Mouse (Mus musculus) intestine, embryonic 14.5 days (tissue): Measurements from ENCODE around the gene Snrnp48. TPM values are rescaled to one million over a fixed set of nuclear protein-coding genes. Genes with fewer than 3 reads are reported as not detected.

Experiments used
- ATAC-seq: fragments of 200-750 bp; cut with Nextera tagmentation; replicated peaks from 2 replicates; pipeline ENCODE4 v1.8.0; 2017; ENCODE audit warnings: low read depth, moderate number of reproducible peaks, moderate TSS enrichment, moderate library complexity; ENCODE audit not compliant: low FRiP score, low TSS enrichment
- DNase-seq: peaks from one replicate; pipeline ENCODE4 v3.0.0-alpha.2; 2018; ENCODE audit warnings: low spot score
- H3K27ac ChIP-seq: fragments of 300-500 bp; sonication (generic); 2 replicates; pipeline ENCODE4 v1.5.1; 2014; ENCODE audit warnings: low read depth, mild to moderate bottlenecking, control low read depth
- H3K27me3 ChIP-seq: fragments of 300-500 bp; sonication (generic); replicated peaks from 2 replicates; pipeline ENCODE4 v1.6.1; 2014; ENCODE audit warnings: low read length, control low read depth; ENCODE audit not compliant: control insufficient read depth, insufficient read depth
- H3K36me3 ChIP-seq: fragments of 300-500 bp; sonication (generic); 2 replicates; pipeline ENCODE4 v1.6.1; 2014; ENCODE audit warnings: low read length, control low read depth; ENCODE audit not compliant: control insufficient read depth, insufficient read depth
- H3K4me1 ChIP-seq: fragments of 300-500 bp; sonication (generic); replicated peaks from 2 replicates; pipeline ENCODE4 v1.6.1; 2014; ENCODE audit warnings: low read length, control low read depth, mixed read lengths; ENCODE audit not compliant: control insufficient read depth, insufficient read depth
- H3K4me2 ChIP-seq: fragments of 300-500 bp; sonication (generic); 2 replicates; pipeline ENCODE4 v1.6.1; 2014; ENCODE audit warnings: low read length
- H3K4me3 ChIP-seq: fragments of 300-500 bp; sonication (generic); 2 replicates; pipeline ENCODE4 v1.5.1; 2014; ENCODE audit warnings: low read depth, low read length, control low read depth, mixed read lengths
- H3K9ac ChIP-seq: fragments of 300-500 bp; sonication (generic); 2 replicates; pipeline ENCODE4 v1.6.1; 2014; ENCODE audit warnings: mild to moderate bottlenecking, low read length
- H3K9me3 ChIP-seq: fragments of 300-500 bp; sonication (generic); 2 replicates; pipeline ENCODE4 v1.6.1; 2016; ENCODE audit warnings: low read length, control low read depth; ENCODE audit not compliant: control insufficient read depth
- WGBS: fragments of 180-500 bp; shearing (Covaris S2); extraction: QIAGEN DNeasy Blood & Tissue Kit; methylation state at CpG from one replicate; pipeline ENCODE4 v1.1.7; 2014; 5-methylcytosine and 5-hydroxymethylcytosine counted together
- polyA plus RNA-seq: library from polyadenylated mRNA; unstranded; fragments of >200 nt; fragmentation: Nextera tagmentation; extraction: Ambion mirVana; gene quantifications from 2 replicates; pipeline ENCODE4 v1.2.1, GENCODE M21; 2014

The Snrnp48 gene
- polyA plus RNA-seq, 1 experiment from 2014 or later: 42.1 TPM

DNA sequence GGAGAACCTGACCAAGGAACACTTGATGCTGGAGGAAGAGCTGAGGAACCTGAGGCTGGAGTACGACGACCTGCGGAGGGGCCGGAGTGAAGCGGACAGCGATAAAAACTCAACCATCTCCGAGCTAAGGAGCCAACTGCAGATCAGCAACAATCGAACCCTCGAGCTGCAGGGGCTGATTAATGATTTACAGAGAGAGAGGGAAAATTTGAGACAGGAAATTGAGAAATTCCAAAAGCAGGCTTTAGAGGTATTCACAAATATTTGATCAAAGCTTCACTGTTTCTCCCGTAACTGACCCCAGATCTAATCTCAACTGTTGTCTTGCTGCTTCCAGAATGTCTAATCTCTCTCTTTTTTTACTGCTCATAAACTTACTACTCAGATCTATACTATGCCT lies 11.3 kb upstream of the Snrnp48 start:
- Histone ChIP-seq H3K9me3 (peaks cover 17% of the 10 kb centered on the region), H3K27me3 (no peaks in the 10 kb centered on the region), H3K9ac (no peak overlapping the region), H3K27ac (no peak overlapping the region), H3K4me2 (no peak overlapping the region), H3K4me1 (no peaks in the 10 kb centered on the region), H3K4me3 (no peak overlapping the region), H3K36me3 (peaks cover 35% of the 10 kb centered on the region)
- no peak for DNase-seq
- ATAC-seq: no peak
- WGBS: 64% methylated on average over 10 of the region's 10 CpGs

DNA sequence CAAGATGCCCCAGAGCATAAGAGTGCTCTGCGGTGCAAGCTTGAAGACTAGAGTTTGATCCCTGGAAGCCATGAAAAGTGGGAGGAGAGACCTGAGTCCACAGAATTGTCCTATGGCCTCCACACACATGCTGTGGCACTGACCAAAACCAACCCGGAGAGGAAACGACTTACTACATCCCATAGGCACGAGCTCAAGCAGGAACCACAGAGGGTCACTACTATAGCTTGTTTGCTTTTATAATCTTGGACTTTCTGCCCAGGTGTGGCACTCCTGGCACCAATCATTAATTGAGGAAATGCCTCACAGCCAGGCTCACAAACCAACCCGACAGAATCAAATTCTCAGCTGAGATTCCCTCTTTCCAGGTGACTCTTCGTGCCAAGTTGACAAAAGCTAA lies 3.3 kb upstream of the Snrnp48 start:
- ATAC-seq (no peak), DNase-seq (no peak)
- H3K36me3 ChIP-seq: peaks cover 12% of the 10 kb centered on the region
- H3K4me3 ChIP-seq: no peak overlapping the region
- H3K4me1 ChIP-seq: peaks cover 7% of the 10 kb centered on the region
- no peak overlapping the region for H3K4me2 ChIP-seq
- no peak overlapping the region for H3K27ac ChIP-seq
- H3K9me3 ChIP-seq: peaks cover 6% of the 10 kb centered on the region; the same call in 1 of the 2 replicates
- no peak overlapping the region for H3K9ac ChIP-seq
- H3K27me3 ChIP-seq: no peaks in the 10 kb centered on the region
- WGBS: 72% methylated on average over 6 of the region's 6 CpGs

DNA sequence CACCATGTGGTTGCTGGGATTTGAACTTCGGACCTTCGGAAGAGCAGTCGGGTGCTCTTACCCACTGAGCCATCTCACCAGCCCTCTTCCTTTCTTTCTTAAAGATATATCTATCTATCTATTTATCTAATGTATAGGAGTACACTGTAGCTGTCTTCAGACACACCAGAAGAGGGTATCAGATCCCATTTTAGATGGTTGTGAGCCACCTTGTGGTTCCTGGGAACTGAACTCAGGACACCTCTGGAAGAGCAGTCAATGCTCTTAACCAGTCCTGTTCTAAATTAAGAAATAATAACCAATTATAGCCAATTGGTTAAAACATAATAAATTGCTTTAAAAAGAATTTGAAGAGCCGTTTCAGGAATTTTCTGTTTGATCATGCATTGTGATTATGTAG lies 567 bp upstream of the Snrnp48 start:
- Histone ChIP-seq H3K9me3 (no peaks in the 10 kb centered on the region), H3K36me3 (no peaks in the 10 kb centered on the region; the same call in 1 of the 2 replicates), H3K4me1 (peaks cover 7% of the 10 kb centered on the region), H3K4me3 (peak overlapping the region; percentile 84), H3K27me3 (no peaks in the 10 kb centered on the region), H3K27ac (no peak overlapping the region), H3K4me2 (peak overlapping the region; percentile 71), H3K9ac (no peak overlapping the region)
- DNase-seq: no peak
- no peak for ATAC-seq
- 49% methylated on average over 4 of the region's 4 CpGs for WGBS

DNA sequence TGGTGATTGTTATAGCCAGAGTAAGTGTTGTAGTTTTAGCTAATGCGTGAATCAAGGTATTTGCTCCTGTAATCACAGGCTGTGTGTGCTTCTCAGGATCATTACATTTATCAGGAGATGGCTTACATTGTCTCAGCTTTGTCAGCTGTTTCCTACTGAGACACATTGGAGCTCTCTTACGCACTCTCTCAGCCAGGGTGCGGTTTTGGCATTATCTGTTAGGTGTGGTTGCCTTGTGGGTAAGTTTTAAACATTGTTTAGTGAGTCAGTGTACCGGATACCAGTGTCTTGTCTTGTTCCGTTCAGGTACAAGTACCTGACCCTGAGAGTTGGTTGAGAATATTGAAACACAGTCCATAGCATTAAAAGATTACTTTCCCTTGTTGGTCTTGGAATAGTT lies 6.4 kb downstream of the Snrnp48 start:
- H3K36me3 ChIP-seq: peaks cover 59% of the 10 kb centered on the region
- WGBS: 95% methylated on average over 5 of the region's 5 CpGs
- H3K4me1 ChIP-seq: peaks cover 2% of the 10 kb centered on the region

DNA sequence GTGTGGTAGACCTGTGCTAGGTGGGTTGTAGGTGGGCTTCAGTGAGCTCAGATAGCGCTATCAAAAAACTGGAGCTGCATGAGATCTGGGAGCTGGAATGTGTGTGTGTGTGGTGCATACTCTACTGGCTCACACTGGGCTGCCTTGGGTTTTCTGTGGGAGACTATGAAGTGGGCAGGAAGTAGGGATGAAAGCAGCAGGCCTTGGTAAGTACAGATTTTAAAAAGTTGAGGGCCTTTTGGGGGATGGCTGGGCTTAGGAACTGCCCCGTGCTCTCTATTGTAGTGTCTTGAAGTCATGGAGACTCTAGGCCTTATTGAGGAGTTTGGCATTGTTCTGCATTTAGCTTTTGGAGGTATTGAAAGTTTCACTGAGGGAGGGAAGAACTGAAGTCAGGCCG lies 13.9 kb downstream of the Snrnp48 start:
- WGBS: 92% methylated on average over 3 of the region's 3 CpGs
- no peak overlapping the region for H3K27ac ChIP-seq
- no peak overlapping the region for H3K4me2 ChIP-seq
- no peak overlapping the region for H3K4me3 ChIP-seq
- peak; percentile 21 for DNase-seq
- peaks cover 94% of the 10 kb centered on the region for H3K36me3 ChIP-seq
- no peak overlapping the region for H3K9ac ChIP-seq
- no peaks in the 10 kb centered on the region for H3K9me3 ChIP-seq
- no peaks in the 10 kb centered on the region for H3K27me3 ChIP-seq
- H3K4me1 ChIP-seq: no peaks in the 10 kb centered on the region
- ATAC-seq: no peak

More for the DNA sequence above, 6.4 kb downstream of the Snrnp48 start:
- Histone ChIP-seq H3K27ac (no peak overlapping the region), H3K9ac (no peak overlapping the region), H3K4me3 (no peak overlapping the region), H3K4me2 (no peak overlapping the region), H3K27me3 (no peaks in the 10 kb centered on the region), H3K9me3 (no peaks in the 10 kb centered on the region)
- DNase-seq (peak; percentile 32), ATAC-seq (no peak)

DNA sequence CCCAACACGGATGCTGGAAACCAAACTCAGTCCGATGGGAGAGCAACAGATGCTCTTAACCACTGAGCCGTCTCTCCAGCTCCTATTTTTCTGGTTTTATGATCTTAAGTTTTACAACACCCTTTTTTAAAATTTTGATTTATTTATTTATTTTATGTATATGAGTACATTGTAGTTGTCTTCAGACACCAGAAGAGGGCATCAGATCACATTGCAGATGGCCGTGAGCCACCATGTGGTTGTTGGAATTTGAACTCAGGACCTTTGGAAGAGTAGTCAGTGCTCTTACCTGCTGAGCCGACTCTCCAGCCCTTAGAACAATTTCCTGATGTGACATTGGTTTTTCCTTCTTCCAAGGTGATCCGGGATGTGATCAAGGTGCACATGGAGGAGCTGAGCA lies 15.6 kb downstream of the Snrnp48 start:
- WGBS: 93% methylated on average over 6 of the region's 6 CpGs

DNA sequence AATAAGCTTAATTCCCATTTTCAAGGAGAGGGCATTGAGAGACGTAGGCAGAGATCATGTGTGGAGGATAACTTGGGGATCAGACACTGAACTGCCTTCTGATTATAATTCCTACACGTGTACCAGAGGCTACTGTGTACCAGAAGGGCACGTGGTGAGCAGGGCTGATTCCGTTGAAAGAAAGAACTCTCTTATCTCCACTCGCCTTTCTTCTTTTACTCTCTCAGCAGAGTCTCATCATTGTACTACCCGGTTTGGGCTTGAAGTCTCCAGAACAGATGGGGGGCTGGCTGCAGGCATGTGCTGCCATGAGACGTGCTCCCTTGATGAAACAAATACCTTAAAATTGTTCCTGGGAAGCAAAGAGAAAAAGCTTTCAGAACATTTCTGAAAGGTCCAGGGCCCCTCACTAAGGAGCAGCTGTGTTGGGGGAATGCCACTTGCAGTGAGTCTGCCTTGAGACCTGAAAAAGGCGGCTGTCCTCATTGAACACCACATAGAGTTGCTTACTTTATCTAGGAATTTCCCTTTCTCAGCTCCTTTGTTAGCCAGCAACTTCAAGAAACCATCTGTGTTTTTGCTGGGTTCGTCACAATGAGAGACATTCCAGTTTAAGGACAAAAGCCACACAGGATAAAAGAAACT lies 25.6 kb downstream of the Snrnp48 start:
- no peak overlapping the region for H3K9ac ChIP-seq
- DNase-seq (no peak), ATAC-seq (no peak)
- H3K4me2 ChIP-seq: no peak overlapping the region
- H3K27ac ChIP-seq: no peak overlapping the region
- H3K9me3 ChIP-seq: no peaks in the 10 kb centered on the region
- 83% methylated on average over 9 of the region's 9 CpGs for WGBS
- H3K4me1 ChIP-seq: no peaks in the 10 kb centered on the region
- H3K4me3 ChIP-seq: no peak overlapping the region
- peaks cover 30% of the 10 kb centered on the region for H3K36me3 ChIP-seq
- no peaks in the 10 kb centered on the region for H3K27me3 ChIP-seq

More for the DNA sequence above, 15.6 kb downstream of the Snrnp48 start:
- H3K4me2 ChIP-seq: no peak overlapping the region
- H3K27ac ChIP-seq: no peak overlapping the region
- no peak overlapping the region for H3K9ac ChIP-seq
- H3K4me1 ChIP-seq: no peaks in the 10 kb centered on the region
- H3K4me3 ChIP-seq: no peak overlapping the region
- ATAC-seq: no peak
- no peaks in the 10 kb centered on the region for H3K9me3 ChIP-seq
- no peak for DNase-seq
- H3K27me3 ChIP-seq: no peaks in the 10 kb centered on the region
- peaks cover 98% of the 10 kb centered on the region for H3K36me3 ChIP-seq

DNA sequence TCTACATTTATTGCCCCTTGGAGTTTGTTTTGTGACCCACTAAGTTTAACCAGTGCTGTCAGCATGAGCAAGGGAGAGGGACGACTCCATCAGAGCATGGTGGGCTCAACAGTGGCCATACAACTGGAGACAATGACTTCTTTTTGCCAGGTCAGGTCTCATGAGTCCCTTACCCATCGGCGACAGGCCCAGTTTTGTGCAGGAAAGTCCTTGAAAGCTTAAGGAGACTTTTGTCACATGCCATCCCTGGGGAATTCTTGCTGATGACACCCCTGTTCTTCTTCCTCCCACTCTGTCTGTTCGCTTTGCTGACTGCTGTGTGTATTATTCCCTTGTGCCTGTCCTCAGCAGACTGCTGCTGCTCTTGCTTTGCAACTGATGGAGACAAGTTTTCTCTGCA lies 27.7 kb downstream of the Snrnp48 start:
- no peaks in the 10 kb centered on the region for H3K4me1 ChIP-seq
- no peak overlapping the region for H3K27ac ChIP-seq
- no peak overlapping the region for H3K4me2 ChIP-seq
- no peak for DNase-seq
- no peaks in the 10 kb centered on the region for H3K9me3 ChIP-seq
- H3K9ac ChIP-seq: no peak overlapping the region
- H3K36me3 ChIP-seq: peaks cover 17% of the 10 kb centered on the region
- ATAC-seq: no peak
- H3K27me3 ChIP-seq: no peaks in the 10 kb centered on the region
- no peak overlapping the region for H3K4me3 ChIP-seq
- WGBS: 76% methylated on average over 4 of the region's 4 CpGs
